Mouse (Mus musculus): ENCODE measurements around the gene Bmper.

The Bmper gene

GRCm38 (mm10) chr9:23462949-23463608 lies 240.2 kb downstream of the Bmper start:
- no peak for TF ChIP-seq GATA4 (IDR thresholded peaks at IDR 0.05; ENCODE audit: insufficient replicate concordance, low read length)

DNA sequence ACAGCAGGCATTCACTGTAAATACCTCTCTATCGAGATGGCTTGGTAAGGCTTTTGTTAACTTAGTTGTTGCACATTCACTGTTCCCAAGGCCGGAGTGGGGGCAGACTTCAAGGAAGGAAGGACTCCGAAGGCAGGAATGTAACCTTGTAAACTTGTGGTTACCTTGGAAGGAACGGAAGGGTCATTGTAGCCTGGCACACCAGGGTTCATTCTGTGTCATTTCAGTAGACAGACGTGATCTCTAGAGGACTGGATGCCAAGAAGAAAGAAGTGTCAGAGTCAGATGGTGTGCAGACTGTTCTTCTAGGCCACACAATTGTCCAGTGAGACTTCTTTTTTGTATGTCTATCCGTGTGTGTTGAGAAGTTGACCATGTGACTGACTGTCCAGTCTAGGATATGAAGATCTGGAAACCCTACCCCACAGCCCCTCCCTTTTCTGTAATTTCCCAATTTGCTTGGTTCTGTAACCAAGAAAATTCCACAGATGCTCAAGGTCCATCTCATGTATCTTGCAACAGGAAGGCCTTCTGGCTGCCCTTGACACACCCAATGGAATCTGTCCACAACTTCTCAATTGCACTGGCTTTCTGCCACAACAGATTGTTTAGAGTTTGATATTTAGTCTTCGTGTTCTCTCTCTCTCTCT lies 242.2 kb downstream of the Bmper start:
- TF ChIP-seq GATA4 (IDR thresholded peaks at IDR 0.05; ENCODE audit: insufficient replicate concordance, low read length), result no peak

DNA sequence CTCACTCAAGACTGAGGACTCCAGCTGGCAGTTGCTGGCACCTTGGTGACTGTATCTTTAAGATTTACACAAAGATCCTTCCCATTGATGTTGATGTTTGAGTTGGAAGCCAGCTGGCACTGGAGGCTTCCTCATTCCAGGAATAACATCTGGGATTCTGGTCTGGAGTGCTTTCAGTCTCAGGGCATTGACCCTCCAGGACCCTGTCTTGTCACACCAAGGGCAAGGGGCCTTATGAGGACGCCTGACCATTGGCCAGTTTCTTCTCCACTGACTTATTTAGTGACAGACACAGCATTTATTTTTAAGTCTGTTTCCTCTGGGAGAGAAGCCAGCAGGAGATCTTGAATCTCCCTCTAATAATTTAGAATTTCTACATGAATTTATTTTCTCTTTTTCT lies 247.0 kb downstream of the Bmper start:
- no peak for TF ChIP-seq GATA4 (IDR thresholded peaks at IDR 0.05; ENCODE audit: insufficient replicate concordance, low read length)

DNA sequence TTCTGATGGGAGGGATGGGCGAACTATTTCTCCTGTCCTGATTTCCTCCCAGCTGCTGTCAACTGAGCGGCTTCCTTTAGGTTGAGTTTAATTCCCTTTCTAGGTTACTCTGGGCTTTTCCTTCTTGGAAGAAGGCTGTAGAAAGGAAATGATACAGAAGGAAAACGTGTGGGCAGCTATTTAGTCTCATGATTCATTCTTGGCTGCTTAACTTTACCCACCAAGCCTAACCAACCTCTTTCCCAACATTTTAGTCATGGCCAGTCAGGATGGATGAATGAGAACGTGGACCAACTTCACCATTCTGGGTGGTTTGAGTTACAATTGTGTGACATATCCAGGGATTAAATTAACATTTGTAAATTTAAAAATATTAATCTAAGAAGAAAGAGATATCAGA lies 263.0 kb downstream of the Bmper start:
- TF ChIP-seq GATA4 (IDR thresholded peaks at IDR 0.05; ENCODE audit: insufficient replicate concordance, low read length), result no peak

GRCm38 (mm10) chr9:23486725-23487378 lies 264.0 kb downstream of the Bmper start:
- no peak for TF ChIP-seq GATA4 (IDR thresholded peaks at IDR 0.05; ENCODE audit: insufficient replicate concordance, low read length)

DNA sequence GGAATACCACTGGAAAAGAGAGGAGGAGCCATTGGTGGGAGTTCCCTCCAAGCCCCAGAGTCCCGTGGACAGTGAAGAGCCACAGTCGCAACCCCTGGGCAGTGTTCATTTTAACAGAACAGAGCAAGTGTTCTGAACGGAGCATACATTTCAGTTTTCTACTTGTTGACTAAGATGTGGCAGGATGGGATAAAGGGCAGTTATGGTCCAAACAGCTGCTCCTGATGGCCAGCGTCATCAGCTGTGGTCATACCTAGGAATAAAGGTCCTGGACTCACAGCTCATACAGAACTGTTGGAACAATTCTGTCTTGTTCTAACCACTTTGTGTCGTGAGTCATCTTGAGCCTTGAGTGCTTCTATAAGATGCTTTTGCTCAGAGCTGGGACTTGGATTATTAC lies 265.4 kb downstream of the Bmper start:
- TF ChIP-seq GATA4 (IDR thresholded peaks at IDR 0.05; ENCODE audit: insufficient replicate concordance, low read length), result no peak

GRCm38 (mm10) chr9:23495400-23495799 lies 272.5 kb downstream of the Bmper start:
- no peak for TF ChIP-seq GATA4 (IDR thresholded peaks at IDR 0.05; ENCODE audit: insufficient replicate concordance, low read length)

- TF ChIP-seq GATA4 (IDR thresholded peaks at IDR 0.05; ENCODE audit: insufficient replicate concordance, low read length), result no peak
These were observed 274.8 kb downstream of the Bmper start for GRCm38 (mm10) chr9:23497626-23498025.

DNA sequence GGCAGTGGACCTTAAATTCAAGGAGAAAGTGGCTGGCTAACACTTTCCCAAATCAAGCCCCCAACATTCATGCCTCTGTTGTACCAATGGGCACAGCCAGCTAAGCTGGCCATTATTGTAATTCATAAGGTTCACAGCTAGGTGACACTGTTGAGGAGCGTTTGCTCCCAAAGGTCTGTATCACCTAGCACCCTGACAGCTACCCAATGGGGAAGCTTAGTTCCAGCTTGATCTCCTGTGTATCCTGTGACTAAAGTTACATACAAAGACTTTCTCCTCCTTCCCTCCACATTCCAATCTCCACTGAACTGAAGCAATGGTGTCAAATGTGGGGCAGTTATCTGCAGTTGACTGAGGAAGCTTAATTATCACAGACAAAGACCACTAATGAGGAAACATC lies 311.0 kb downstream of the Bmper start:
- TF ChIP-seq GATA4 (IDR thresholded peaks at IDR 0.05; ENCODE audit: insufficient replicate concordance, low read length), result no peak

All from liver, adult (tissue).